Mouse (Mus musculus): ENCODE measurements around the gene Gm45208. TPM values are rescaled to one million over a fixed set of nuclear protein-coding genes. Genes with fewer than 3 reads are reported as not detected.
A peak's percentile ranks its signal among the peaks of the same experiment; 100 is the strongest.

The Gm45208 gene
- total RNA-seq, 2 experiments from 2014 or later = not detected

DNA sequence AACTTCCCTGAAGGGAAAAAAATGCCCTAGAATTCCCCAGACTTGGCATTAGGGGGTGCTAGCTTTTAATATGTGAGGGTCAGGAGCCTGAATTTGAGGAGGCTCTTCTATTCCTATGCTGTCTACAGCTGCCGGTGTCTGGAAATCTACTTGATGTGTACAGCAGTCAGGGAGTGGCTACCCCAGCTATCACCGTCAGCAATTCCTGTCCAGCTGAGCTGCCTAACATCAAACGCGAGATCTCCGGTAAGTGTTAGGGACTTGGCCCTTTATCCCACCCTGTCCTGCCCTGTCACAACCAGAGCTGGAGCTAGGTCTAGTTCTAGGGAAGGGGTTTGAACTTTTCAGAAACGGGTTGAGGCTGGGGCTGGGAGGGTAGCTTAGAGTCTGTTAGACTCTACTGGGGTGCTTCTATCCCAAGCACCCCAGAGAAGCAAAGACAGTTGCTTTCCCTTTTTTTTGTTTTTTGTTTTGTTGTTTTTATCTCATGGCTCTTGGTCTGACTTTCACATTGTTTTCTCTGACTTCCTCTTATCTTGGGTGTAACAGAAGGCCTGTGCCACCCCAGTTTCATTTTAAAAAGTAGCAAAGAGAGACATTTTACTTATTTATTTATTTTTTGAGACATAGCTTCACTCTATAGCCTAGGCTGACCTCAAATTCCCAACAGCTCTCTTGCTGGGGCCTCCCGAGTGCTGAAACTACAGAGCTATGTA lies 47.4 kb downstream of the Gm45208 start:
- no peak for DNase-seq (ENCODE audit: extremely low spot score in 1 of 2, low spot score in 1 of 2)

DNA sequence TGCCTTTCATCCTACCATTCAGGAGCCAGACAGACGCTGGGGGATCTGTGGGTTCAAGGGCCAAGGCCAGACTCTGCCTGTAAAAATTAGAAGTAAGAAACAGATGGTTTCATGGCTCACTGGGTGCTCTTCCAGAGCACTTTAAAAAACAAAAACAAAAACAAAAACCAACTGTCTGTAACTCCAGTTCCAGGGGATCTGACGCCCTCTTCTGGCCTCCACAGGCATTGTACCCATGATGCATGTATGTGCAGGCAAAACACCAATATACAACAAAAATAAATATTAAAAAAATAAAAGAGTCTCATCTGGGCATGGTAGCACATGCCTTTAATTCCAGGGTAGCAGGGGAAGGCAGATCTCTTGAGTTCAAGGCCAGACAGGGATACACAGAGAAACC lies 50.7 kb downstream of the Gm45208 start:
- DNase-seq (ENCODE audit: extremely low spot score in 1 of 2, low spot score in 1 of 2) = no peak

DNA sequence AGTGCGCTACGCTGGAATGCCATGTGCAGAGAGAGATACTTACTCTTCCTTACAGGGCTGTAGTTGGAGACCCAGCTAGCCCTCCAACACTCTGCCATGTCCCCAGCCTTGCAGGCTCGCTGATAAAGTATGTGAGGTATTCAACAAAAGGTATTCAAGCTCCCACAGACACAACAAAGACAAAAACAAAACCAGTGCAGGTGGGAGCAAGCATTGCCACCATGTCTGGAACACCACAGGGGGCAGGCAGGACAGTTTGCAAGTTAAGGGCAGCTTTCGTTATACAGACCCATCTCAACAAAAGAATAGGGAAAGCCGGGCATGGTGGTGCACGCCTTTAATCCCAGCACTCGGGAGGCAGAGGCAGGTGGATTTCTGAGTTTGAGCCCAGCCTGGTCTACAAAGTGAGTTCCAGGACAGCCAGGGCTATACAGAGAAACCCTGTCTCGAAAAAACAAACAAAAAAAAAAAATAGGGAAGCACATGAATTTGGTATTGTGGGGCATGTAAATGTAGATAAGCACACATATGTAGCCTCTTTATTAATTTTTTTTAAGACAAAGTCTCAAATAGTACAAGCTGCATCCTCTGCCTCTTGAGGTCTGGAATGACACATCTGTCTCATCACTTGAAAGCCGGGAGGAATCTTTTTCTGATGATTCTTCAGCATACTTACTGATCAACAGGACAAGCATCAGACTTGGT lies 53.6 kb downstream of the Gm45208 start:
- DNase-seq (ENCODE audit: extremely low spot score in 1 of 2, low spot score in 1 of 2) = no peak

DNA sequence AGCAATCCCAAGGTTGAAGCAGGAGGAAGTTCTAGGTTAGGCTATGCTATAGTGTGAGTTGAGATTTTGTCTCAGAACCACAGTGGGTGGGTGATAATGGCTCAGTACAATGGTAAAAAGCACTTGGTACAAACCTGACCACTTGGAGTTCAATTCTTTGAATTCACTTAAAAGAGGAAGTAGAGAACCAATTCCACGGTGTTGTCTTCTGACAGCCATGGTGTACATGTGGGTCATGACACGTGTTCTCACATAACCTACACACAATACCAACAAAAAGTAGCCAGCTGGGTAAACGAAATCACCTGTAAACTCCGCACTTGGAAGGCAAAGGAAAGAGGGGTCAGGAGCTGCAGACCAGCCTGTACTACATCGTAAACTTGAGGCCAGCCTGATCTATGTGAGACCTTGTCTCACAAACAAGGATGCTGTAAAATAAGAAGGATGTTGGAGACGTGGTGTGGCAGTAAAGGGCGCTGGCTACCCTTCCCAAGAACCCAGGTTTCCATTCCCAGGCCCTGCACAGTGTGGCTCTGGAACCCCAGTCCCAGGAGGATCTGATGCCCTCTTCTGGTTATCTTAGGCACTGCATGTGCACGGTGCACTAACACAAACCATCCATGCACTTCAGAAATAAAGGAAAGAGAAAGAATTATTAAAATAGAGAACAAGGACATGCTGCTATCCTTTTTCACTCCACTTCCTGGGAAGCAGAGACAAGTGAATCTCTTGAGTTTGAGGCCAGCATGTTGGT lies 54.5 kb downstream of the Gm45208 start:
- DNase-seq (ENCODE audit: extremely low spot score in 1 of 2, low spot score in 1 of 2) = peak in 1 of 2 experiments; percentile 70

DNA sequence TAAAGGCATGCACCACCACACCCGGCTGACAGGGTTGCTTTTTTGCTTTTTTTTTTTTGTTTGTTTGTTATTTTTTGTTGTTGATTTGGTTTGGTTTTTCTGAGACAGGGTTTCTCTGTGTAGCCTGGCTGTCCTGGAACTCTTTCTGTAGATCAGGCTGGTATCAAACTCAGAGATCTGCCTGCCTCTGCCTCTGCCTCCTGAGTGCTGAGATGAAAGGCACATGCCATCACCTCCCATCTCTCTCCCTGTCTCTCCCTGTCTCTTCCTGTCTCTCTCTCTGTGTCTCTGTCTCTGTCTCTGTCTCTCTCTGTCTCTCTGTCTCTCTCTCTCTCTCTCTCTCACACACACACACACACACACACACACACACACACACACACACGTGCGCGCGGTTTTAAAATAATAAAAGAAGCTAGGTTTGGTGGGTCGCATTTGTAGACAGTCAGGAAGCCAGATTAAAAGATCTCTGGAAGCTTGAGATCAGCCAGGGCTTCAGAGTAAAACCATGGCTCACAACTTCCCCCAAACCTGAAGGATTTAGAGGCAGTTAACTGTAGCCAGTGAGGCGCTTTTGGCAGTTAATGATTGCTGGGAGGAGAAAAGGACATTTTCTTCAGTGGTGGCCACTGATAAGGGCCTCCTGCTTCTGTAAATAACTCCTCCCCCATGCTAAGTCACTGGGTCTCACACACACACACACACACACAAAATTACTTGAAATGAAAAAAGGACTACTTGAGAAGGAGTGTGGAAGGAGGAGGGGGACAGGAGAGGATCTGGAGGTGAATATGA lies 56.6 kb downstream of the Gm45208 start:
- DNase-seq (ENCODE audit: extremely low spot score in 1 of 2, low spot score in 1 of 2) = no peak

DNA sequence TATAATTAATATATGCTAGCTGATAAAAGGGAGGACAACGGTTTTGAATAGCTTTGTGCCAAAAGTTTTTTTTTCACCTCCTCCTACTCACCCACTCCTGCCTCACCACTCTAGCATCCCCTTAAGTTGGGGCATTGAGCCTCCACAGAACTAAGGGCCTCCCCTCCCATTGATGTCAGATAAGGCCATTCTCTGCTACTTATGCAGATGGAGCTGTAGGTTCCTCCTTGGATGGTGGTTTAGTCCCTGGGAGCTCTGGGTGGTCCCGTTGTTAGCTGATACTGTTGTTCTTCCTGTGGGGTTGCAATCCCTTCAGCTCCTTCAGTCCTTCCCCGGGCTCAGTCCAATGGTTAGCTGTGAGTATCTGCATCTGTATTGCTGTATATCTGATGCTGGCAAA lies 57.2 kb downstream of the Gm45208 start:
- DNase-seq (ENCODE audit: extremely low spot score in 1 of 2, low spot score in 1 of 2) = no peak

Other genes starting within 250 kb of the Gm45208 start
- under 1 TPM in 1 of 2 experiments, not detected in 1; 0.21 TPM for gene Foxp3, start 148.6 kb upstream of the Gm45208 start, total RNA-seq (2021)
- gene Ppp1r3f, start 148.0 kb upstream of the Gm45208 start, total RNA-seq (2021) = 10 to 100 TPM; 17.4 to 17.8 TPM
- 10 to 100 TPM; 20.9 to 25.2 TPM for gene Ccdc22, start 116.7 kb upstream of the Gm45208 start, total RNA-seq (2021)
- gene Cacna1f, start 115.2 kb upstream of the Gm45208 start, total RNA-seq (2021) = not detected
- 1,000 to 10,000 TPM; 1,873 to 2,127 TPM for gene Syp, start 83.8 kb upstream of the Gm45208 start, total RNA-seq (2021)
- gene Prickle3, start 65.0 kb upstream of the Gm45208 start, total RNA-seq (2021) = under 1 TPM; 0.57 to 0.82 TPM
- 1 to 10 TPM; 5.0 to 6.2 TPM for gene Plp2, start 50.9 kb upstream of the Gm45208 start, total RNA-seq (2021)
- under 1 TPM; 0.17 to 0.77 TPM for gene Magix, start 41.0 kb upstream of the Gm45208 start, total RNA-seq (2021)
- 10 to 100 TPM; 35.7 to 36.5 TPM for gene Gpkow, start 25.1 kb upstream of the Gm45208 start, total RNA-seq (2021)
- 10 to 100 TPM; 51.1 to 55.2 TPM for gene Wdr45, start 7.9 kb upstream of the Gm45208 start, total RNA-seq (2021)
- 100 to 1,000 TPM; 100 to 109 TPM for gene Praf2, start 6.2 kb downstream of the Gm45208 start, total RNA-seq (2021)
- gene Ccdc120, start 28.7 kb downstream of the Gm45208 start, total RNA-seq (2021) = 10 to 100 TPM; 17.0 to 20.9 TPM
- gene Tfe3, start 40.3 kb downstream of the Gm45208 start, total RNA-seq (2021) = 10 to 100 TPM; 28.7 to 33.5 TPM
- gene Gripap1, start 67.5 kb downstream of the Gm45208 start, total RNA-seq (2021) = 100 to 1,000 TPM in 1 of 2 experiments, 10 to 100 TPM in 1; 87.8 to 116 TPM
- 1 to 10 TPM; 8.0 to 9.5 TPM for gene Kcnd1, start 100.0 kb downstream of the Gm45208 start, total RNA-seq (2021)
- 10 to 100 TPM; 75.8 to 85.3 TPM for gene Otud5, start 119.1 kb downstream of the Gm45208 start, total RNA-seq (2021)
- gene Pim2, start 156.0 kb downstream of the Gm45208 start, total RNA-seq (2021) = 10 to 100 TPM; 52.2 to 57.4 TPM
- 10 to 100 TPM; 44.7 to 45.9 TPM for gene Slc35a2, start 161.8 kb downstream of the Gm45208 start, total RNA-seq (2021)
- 10 to 100 TPM; 78.1 to 93.2 TPM for gene Pqbp1, start 177.0 kb downstream of the Gm45208 start, total RNA-seq (2021)
- gene Timm17b, start 177.1 kb downstream of the Gm45208 start, total RNA-seq (2021) = 10 to 100 TPM; 25.5 to 27.9 TPM
- gene Gm10491, start 185.6 kb downstream of the Gm45208 start, total RNA-seq (2021) = not detected
- not detected for gene Gm10490, start 187.3 kb downstream of the Gm45208 start, total RNA-seq (2021)
- gene Pcsk1n, start 197.6 kb downstream of the Gm45208 start, total RNA-seq (2021) = 100 to 1,000 TPM; 386 to 442 TPM
- gene Eras, start 206.4 kb downstream of the Gm45208 start, total RNA-seq (2021) = not detected
- 10 to 100 TPM; 42.4 to 57.2 TPM for gene Hdac6, start 225.6 kb downstream of the Gm45208 start, total RNA-seq (2021)